Mouse (Mus musculus) lung, adult 2 months (tissue): Measurements from ENCODE around the gene Spata6. TPM values are rescaled to one million over a fixed set of nuclear protein-coding genes. Genes with fewer than 3 reads are reported as not detected.

ENCODE experiments used
- DNase-seq: peaks from one replicate; pipeline ENCODE4 v3.0.0; 2022
- H3K4me1 ChIP-seq: fragments of 200-500 bp; 2 replicates; pipeline ENCODE4 v1.6.1; 2011; ENCODE audit warnings: low read length; ENCODE audit not compliant: control insufficient read depth, insufficient read depth
- H3K4me3 ChIP-seq: fragments of 200-500 bp; replicated peaks from 2 replicates; pipeline ENCODE3; 2011; ENCODE audit warnings: low read depth, mild to moderate bottlenecking, control low read depth, low read length; ENCODE audit errors: extremely low read depth
- CTCF ChIP-seq: fragments of 200-500 bp; IDR thresholded peaks from 2 replicates; pipeline ENCODE4 v1.5.1; 2011; ENCODE audit warnings: mild to moderate bottlenecking, low read length, control low read depth; ENCODE audit not compliant: insufficient read depth
- POLR2A ChIP-seq: fragments of 200-500 bp; IDR thresholded peaks from 2 replicates; pipeline ENCODE4 v1.6.1; 2011; ENCODE audit warnings: low read depth, mild to moderate bottlenecking, control low read depth, low read length, borderline replicate concordance; ENCODE audit errors: extremely low read depth
- WGBS: fragments of 180-500 bp; shearing (Covaris S2); methylation state at CpG from one replicate; pipeline ENCODE4 v1.1.7; 2018; 5-methylcytosine and 5-hydroxymethylcytosine counted together
- polyA plus RNA-seq: library from polyadenylated mRNA; depleted of rRNA; stranded (reverse); fragments of >200 nt; gene quantifications from 2 replicates; pipeline ENCODE4 v1.2.3, GENCODE M21; 2012; rRNA removed

Spata6 gene
- polyA plus RNA-seq, 1 experiment: 27.8 TPM

- H3K4me1 ChIP-seq: no peaks in the 10 kb centered on the region
- no peak for DNase-seq
- 48% methylated on average over 4 of the region's 4 CpGs for WGBS
- TF ChIP-seq POLR2A: no peak
- TF ChIP-seq CTCF: no peak
- no peak overlapping the region for H3K4me3 ChIP-seq
Measured at GRCm38 (mm10) chr4:111817478-111817877, 97.7 kb downstream of the Spata6 start.

DNA sequence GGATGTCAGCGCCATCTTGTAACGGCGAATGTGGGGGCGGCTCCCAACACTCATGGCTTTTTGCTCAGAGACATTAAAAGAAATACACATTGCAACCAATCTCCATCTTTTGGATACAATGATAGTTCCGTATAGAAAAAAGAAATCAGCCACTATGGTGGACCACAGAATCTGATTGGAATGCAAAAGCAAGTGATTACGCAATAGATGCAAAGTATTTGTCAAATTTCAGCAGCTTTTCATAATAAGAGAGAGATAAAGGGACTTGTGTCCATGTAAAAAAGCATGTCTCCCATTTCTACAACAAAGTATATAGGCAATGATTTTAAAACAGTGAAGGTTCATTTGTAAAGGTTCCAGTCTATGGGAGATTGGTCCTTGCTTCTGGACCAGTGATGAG lies 119.1 kb downstream of the Spata6 start:
- DNase-seq: no peak
- no peak for TF ChIP-seq CTCF
- TF ChIP-seq POLR2A: no peak
- no peaks in the 10 kb centered on the region for H3K4me1 ChIP-seq
- WGBS: 96% methylated on average over 6 of the region's 6 CpGs
- H3K4me3 ChIP-seq: no peak overlapping the region

DNA sequence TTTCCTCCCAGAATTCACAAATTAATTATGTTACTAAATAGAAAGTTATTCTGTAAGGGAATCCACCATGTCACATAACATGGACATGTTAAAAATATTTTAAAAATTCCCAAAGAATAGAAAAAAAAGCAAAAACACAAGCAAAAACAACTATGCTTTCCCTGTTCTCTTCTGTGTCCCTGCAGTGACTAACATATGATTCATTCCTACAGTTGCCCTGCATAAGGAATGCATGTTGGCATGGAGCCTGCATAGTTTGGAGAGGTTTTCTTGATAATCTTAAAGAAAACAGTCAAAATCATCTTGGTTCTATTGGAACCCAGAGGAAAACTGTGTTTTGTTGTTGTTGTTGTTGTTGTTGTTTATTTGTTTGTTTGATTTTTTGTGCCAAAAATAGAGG lies 132.8 kb downstream of the Spata6 start:
- H3K4me1 ChIP-seq: no peaks in the 10 kb centered on the region
- H3K4me3 ChIP-seq: no peak overlapping the region
- DNase-seq: no peak
- no peak for TF ChIP-seq POLR2A
- TF ChIP-seq CTCF: no peak

- Histone ChIP-seq H3K4me1 (no peaks in the 10 kb centered on the region), H3K4me3 (no peak overlapping the region)
- no peak for DNase-seq
- TF ChIP-seq POLR2A (no peak), CTCF (no peak)
- 76% methylated on average over 5 of the region's 5 CpGs for WGBS
Measured at GRCm38 (mm10) chr4:111866701-111867100, 146.9 kb downstream of the Spata6 start.

- 61% methylated on average over 2 of the region's 2 CpGs for WGBS
- no peak for TF ChIP-seq POLR2A
- no peak for TF ChIP-seq CTCF
- H3K4me1 ChIP-seq: no peaks in the 10 kb centered on the region
- no peak overlapping the region for H3K4me3 ChIP-seq
- no peak for DNase-seq
Measured at GRCm38 (mm10) chr4:111867743-111868401, 148.1 kb downstream of the Spata6 start.

Other genes starting within 250 kb of the Spata6 start
- gene Slc5a9, start 182.9 kb downstream of the Spata6 start, polyA plus RNA-seq: 0.29 and 6.5 TPM in 2 replicates
- gene Skint8, start 199.4 kb downstream of the Spata6 start, polyA plus RNA-seq: 0.19 TPM in 1 of 2 replicates, not detected in the other